Mouse (Mus musculus) midbrain, embryonic 16.5 days (tissue): Measurements from ENCODE around the gene Med24. TPM values are rescaled to one million over a fixed set of nuclear protein-coding genes. Genes with fewer than 3 reads are reported as not detected.
A peak's percentile ranks its signal among the peaks of the same experiment; 100 is the strongest.
"Not testable (repeated sequence)": the region's sequence is repeated elsewhere in the genome, so short reads cannot be mapped to it uniquely, and the experiment has no call there.

ENCODE experiments used
- ATAC-seq: fragments of 200-750 bp; cut with Nextera tagmentation; 2 replicates; pipeline ENCODE4 v1.8.0; 2017; ENCODE audit warnings: moderate TSS enrichment
- H3K27ac ChIP-seq: fragments of 300-500 bp; sonication (generic); 2 replicates; pipeline ENCODE4 v1.5.1; 2014; ENCODE audit warnings: mild to moderate bottlenecking, low read length, mixed read lengths
- H3K27me3 ChIP-seq: fragments of 300-500 bp; sonication (generic); 2 replicates; pipeline ENCODE4 v1.6.1; 2014; ENCODE audit warnings: low read depth, low read length, mixed read lengths; ENCODE audit not compliant: control insufficient read depth, insufficient read depth
- H3K36me3 ChIP-seq: fragments of 300-500 bp; sonication (generic); 2 replicates; pipeline ENCODE4 v1.6.1; 2014; ENCODE audit warnings: mild to moderate bottlenecking, low read length, moderate library complexity, mixed read lengths; ENCODE audit not compliant: control insufficient read depth, insufficient read depth
- H3K4me1 ChIP-seq: fragments of 300-500 bp; sonication (generic); 2 replicates; pipeline ENCODE4 v1.6.1; 2014; ENCODE audit warnings: mild to moderate bottlenecking, low read length, mixed read lengths; ENCODE audit not compliant: control insufficient read depth, insufficient read depth
- H3K4me2 ChIP-seq: fragments of 300-500 bp; sonication (generic); 2 replicates; pipeline ENCODE4 v1.6.1; 2014; ENCODE audit warnings: mild to moderate bottlenecking, low read length, mixed read lengths
- H3K4me3 ChIP-seq: fragments of 300-500 bp; sonication (generic); 2 replicates; pipeline ENCODE4 v1.5.1; 2014; ENCODE audit warnings: low read depth, mild to moderate bottlenecking, low read length, moderate library complexity, mixed read lengths
- H3K9ac ChIP-seq: fragments of 300-500 bp; sonication (generic); 2 replicates; pipeline ENCODE4 v1.6.1; 2014; ENCODE audit warnings: low read depth, low read length, mixed read lengths
- H3K9me3 ChIP-seq: fragments of 300-500 bp; sonication (generic); replicated peaks from 2 replicates; pipeline ENCODE4 v1.6.1; 2014; ENCODE audit warnings: mild to moderate bottlenecking, low read length, mixed read lengths; ENCODE audit not compliant: control insufficient read depth, poor library complexity, severe bottlenecking
- WGBS: fragments of 180-500 bp; shearing (Covaris S2); extraction: QIAGEN DNeasy Blood & Tissue Kit; methylation state at CpG from one replicate; pipeline ENCODE4 v1.1.7; 2014; 5-methylcytosine and 5-hydroxymethylcytosine counted together
- polyA plus RNA-seq: library from polyadenylated mRNA; unstranded; fragments of >200 nt; fragmentation: Nextera tagmentation; extraction: Ambion mirVana; gene quantifications from 2 replicates; pipeline ENCODE4 v1.2.1, GENCODE M21; 2015

The Med24 gene
- polyA plus RNA-seq, 1 experiment from 2014 or later = 75.1 TPM

DNA sequence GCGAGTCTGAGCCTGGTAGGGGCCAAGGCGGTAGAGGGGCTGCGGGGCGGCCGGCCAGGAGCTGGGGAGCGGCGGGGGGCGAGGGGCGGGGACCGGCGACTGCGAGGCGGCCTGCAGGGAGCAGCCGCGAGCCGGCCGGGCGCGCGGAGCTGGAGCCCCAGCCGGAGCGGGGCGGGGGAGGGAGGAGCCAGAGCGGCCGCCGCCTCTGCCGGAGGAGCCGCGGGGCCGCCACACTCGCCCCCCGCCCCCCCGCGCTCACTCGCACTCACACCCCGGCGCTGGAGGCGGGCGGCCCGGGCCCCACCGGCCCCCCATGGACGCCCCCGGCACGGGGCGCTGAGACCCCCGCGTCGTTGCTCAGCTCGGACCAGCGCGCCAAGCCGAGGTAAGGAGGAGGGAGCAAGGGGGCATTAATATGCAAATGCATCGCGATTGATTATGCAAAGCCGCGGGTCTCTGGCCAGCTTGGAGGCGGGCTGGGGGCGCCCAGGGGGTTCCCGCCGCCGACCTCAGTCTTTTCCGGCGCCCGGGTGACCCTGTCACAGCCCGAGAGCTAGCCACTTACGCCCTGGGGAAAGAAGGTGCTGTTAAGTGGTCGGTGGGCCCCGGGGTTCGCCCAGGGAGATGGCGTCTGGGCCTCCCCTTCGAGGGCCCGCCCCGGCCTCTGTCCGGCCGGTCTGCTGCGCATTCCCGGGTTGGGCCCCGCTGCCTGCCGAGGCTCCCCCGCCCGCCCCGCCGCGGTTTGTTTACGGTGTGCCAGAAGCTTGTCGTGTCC lies 12.6 kb upstream of the Med24 start:
- peak overlapping the region; percentile 83 for H3K4me3 ChIP-seq
- no peaks in the 10 kb centered on the region for H3K27me3 ChIP-seq
- no peaks in the 10 kb centered on the region for H3K9me3 ChIP-seq
- peak overlapping the region; percentile 96 for H3K9ac ChIP-seq
- H3K36me3 ChIP-seq = no peaks in the 10 kb centered on the region
- H3K4me1 ChIP-seq = peaks cover 56% of the 10 kb centered on the region
- ATAC-seq = peak; percentile 63
- peak overlapping the region; percentile 100 for H3K27ac ChIP-seq
- under 1% methylated on average over 68 of the region's 86 CpGs for WGBS
- peak overlapping the region; percentile 93 for H3K4me2 ChIP-seq

- Histone ChIP-seq H3K4me1 (peaks cover 50% of the 10 kb centered on the region), H3K36me3 (no peaks in the 10 kb centered on the region), H3K27ac (peak overlapping the region; percentile 100), H3K9ac (peak overlapping the region; percentile 96), H3K9me3 (no peaks in the 10 kb centered on the region), H3K27me3 (no peaks in the 10 kb centered on the region), H3K4me3 (peak overlapping the region; percentile 83), H3K4me2 (peak overlapping the region; percentile 93)
- under 1% methylated on average over 17 of the region's 17 CpGs for WGBS
- ATAC-seq = no peak
Measured at GRCm38 (mm10) chr11:98741051-98741620, 11.9 kb upstream of the Med24 start.

DNA sequence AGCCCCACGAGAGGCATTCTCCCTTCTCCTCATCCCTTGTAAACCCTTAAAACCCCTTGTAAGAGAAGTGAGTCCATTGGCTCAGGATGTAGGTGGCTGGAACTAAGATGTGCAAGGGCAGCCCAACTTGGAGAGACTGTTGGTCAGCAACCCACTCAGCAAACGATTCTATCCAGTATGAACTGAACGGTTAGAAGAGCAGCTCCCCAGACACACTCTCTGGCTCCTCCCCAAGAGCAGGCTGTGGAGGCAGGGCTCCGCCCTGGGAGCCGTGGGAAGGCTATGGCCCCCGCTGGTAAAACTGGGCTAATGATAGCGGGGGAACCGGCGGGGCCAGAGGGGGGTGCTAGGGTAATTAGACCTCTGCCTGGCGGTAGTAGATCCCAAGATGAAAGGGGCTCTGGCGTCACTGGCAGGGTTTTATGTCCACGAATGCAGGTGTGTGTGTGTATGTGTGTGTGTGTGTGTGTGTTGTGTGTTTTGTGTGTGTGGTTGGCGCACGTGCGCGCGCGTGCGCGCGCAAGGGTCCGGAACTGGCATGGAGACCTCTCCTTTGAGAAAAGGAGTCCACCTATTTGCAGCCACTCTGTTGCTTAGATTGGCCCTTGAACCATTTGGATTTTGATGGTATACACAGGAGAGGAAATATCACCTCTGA lies 11.3 kb upstream of the Med24 start, which contains the start of gene Thra:
Thra (plus strand) TSS at position 246 of the 658 bp plus-strand sequence.
- ATAC-seq = peak; percentile 31
- Histone ChIP-seq H3K9ac (peak within 1 kb of the TSS; percentile 96), H3K4me3 (peak within 1 kb of the TSS; percentile 83), H3K4me2 (peak within 1 kb of the TSS; percentile 93), H3K27ac (peak within 1 kb of the TSS; percentile 100), H3K36me3 (no peaks in the 10 kb centered on the region), H3K4me1 (peaks cover 43% of the 10 kb centered on the region), H3K9me3 (no peaks in the 10 kb centered on the region), H3K27me3 (no peaks in the 10 kb centered on the region)
- under 1% methylated on average over 22 of the region's 22 CpGs for WGBS

DNA sequence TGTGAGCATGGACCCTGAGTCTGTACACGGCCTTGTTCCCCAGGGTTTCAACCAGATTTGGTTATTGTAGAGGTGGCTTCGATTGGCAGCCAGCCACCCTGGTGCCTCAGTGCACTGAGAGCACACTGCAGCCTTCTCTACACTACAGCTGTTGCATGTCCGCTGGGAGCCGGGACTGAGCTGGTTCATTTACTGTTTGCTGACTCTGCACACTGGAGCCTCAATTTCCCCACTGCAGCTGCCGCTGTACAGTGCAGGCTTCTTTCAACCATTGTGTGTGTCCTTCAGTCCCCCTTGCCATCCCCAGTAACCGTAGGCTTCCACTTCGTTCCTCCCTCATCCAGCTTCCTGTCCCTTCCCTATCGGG lies 10.8 kb upstream of the Med24 start:
- Histone ChIP-seq H3K4me1 (peaks cover 38% of the 10 kb centered on the region), H3K4me2 (peak overlapping the region; percentile 93), H3K9me3 (no peaks in the 10 kb centered on the region), H3K27ac (peak overlapping the region; percentile 100), H3K36me3 (no peaks in the 10 kb centered on the region), H3K9ac (peak overlapping the region; percentile 96), H3K27me3 (no peaks in the 10 kb centered on the region), H3K4me3 (peak overlapping the region; percentile 83)
- ATAC-seq = no peak
- WGBS = 4% methylated on average over 8 of the region's 8 CpGs

GRCm38 (mm10) chr11:98738925-98739324 lies 9.7 kb upstream of the Med24 start:
- H3K4me1 ChIP-seq = peaks cover 27% of the 10 kb centered on the region
- peak overlapping the region; percentile 56 for H3K27ac ChIP-seq
- H3K4me3 ChIP-seq = no peak overlapping the region
- no peaks in the 10 kb centered on the region for H3K36me3 ChIP-seq
- peak overlapping the region; percentile 11; the same call in 1 of the 2 replicates for H3K9ac ChIP-seq
- 55% methylated on average over 8 of the region's 9 CpGs for WGBS
- no peaks in the 10 kb centered on the region for H3K27me3 ChIP-seq
- ATAC-seq = no peak
- H3K9me3 ChIP-seq = no peaks in the 10 kb centered on the region
- peak overlapping the region; percentile 24; the same call in 1 of the 2 replicates for H3K4me2 ChIP-seq

DNA sequence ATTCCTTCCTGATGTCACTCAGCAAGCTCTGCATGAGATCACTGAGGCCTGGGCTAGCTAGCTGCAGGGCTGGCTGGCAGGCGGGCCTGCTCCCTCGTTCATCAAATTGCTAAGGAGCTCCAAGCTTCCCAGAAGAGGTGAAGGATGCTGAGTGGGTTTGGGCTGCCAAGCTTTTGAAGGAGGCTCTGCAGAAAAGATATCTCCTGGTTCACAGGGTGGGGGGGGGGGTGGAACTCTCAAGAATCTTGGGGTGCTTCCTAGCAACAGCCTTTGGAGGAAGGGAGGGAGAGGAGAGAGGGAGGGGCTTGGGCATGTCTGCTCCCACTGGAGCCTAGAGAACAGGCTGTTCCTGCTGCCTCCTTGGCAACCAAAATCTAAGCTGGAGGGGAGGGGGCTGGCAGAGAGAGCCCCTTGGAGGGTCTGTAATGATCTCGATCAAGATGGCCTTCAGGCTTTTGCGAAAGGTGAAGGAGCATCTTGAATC lies 9.2 kb upstream of the Med24 start:
- Histone ChIP-seq H3K27ac (peak overlapping the region; percentile 56), H3K4me1 (peaks cover 24% of the 10 kb centered on the region), H3K9me3 (no peaks in the 10 kb centered on the region), H3K27me3 (no peaks in the 10 kb centered on the region), H3K9ac (peak overlapping the region; percentile 11; the same call in 1 of the 2 replicates), H3K4me3 (no peak overlapping the region), H3K4me2 (peak overlapping the region; percentile 24; the same call in 1 of the 2 replicates), H3K36me3 (no peaks in the 10 kb centered on the region)
- no peak for ATAC-seq
- 18% methylated on average over 4 of the region's 4 CpGs for WGBS

DNA sequence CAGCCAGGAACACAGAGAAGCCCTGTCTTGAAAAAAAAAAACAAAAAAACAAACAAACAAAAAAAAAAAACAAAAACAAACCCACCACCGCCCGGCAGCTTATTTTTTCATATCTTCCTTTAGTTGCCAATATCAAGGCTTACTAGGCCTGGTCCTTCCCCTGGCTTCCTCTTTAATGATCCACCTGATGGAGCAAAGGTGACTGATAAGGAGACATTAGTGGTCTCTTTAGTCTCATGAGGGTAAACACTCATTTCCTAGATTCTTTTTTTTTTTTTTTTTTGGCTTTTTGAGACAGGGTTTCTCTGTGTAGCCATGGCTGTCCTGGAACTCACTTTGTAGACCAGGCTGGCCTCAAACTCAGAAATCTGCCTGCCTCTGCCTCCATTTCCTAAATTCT lies 8.0 kb upstream of the Med24 start:
- H3K4me3 ChIP-seq, H3K36me3 ChIP-seq, ATAC-seq, H3K9me3 ChIP-seq, H3K27me3 ChIP-seq, H3K9ac ChIP-seq, H3K27ac ChIP-seq, H3K4me2 ChIP-seq: not testable (repeated sequence)
- H3K4me1 ChIP-seq = peaks cover 22% of the 10 kb centered on the region
- WGBS = 98% methylated on average over 2 of the region's 2 CpGs

DNA sequence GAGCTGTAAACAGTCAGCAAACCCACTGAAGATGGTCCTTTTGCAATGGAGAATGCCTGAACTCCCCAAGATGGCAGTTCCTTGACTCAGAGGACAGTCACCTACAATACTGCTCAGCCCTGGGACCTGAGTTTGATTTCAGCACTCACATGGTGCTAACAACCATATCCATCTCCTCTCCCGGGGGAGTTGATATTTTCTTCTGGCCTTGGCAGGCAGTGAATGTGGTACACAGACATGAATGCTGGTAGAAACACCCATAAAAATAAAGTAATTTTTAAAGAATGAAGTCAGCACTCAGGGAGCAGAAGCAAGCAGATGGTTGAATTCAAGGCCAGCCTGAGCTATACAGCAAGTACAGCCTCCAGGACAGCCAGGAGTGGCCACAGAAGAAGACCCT lies 6.9 kb upstream of the Med24 start:
- Histone ChIP-seq H3K4me2 (no peak overlapping the region), H3K27me3 (no peaks in the 10 kb centered on the region), H3K9me3 (no peaks in the 10 kb centered on the region), H3K27ac (no peak overlapping the region), H3K4me1 (peaks cover 22% of the 10 kb centered on the region), H3K9ac (no peak overlapping the region), H3K4me3 (no peak overlapping the region), H3K36me3 (no peaks in the 10 kb centered on the region)
- ATAC-seq = no peak
- 93% methylated on average over 1 of the region's 1 CpGs for WGBS
